Mouse (Mus musculus): ENCODE measurements around the gene Slc10a6. TPM values are rescaled to one million over a fixed set of nuclear protein-coding genes. Genes with fewer than 3 reads are reported as not detected.

Gene Slc10a6
- polyA plus RNA-seq, 1 experiment, result 1.4 TPM

GRCm38 (mm10) chr5:103622321-103622720, 6.9 kb downstream of the Slc10a6 start:
- 69% methylated on average over 5 of the region's 5 CpGs for WGBS

GRCm38 (mm10) chr5:103620301-103620973, 8.8 kb downstream of the Slc10a6 start:
- no peak for DNase-seq (ENCODE audit: low read depth, low spot score)
- WGBS, result 64% methylated on average over 12 of the region's 12 CpGs

More at GRCm38 (mm10) chr5:103622321-103622720, 6.9 kb downstream of the Slc10a6 start:
- DNase-seq (ENCODE audit: low read depth, low spot score), result no peak

- 79% methylated on average over 9 of the region's 9 CpGs for WGBS
- no peak for DNase-seq (ENCODE audit: low read depth, low spot score)
Observed at GRCm38 (mm10) chr5:103617191-103617590, 12.0 kb downstream of the Slc10a6 start.

- 83% methylated on average over 7 of the region's 7 CpGs for WGBS
- no peak for DNase-seq (ENCODE audit: low read depth, low spot score)
Observed at GRCm38 (mm10) chr5:103614356-103614755, 14.8 kb downstream of the Slc10a6 start.

- WGBS, result 77% methylated on average over 7 of the region's 7 CpGs
- DNase-seq (ENCODE audit: low read depth, low spot score), result no peak
Observed at GRCm38 (mm10) chr5:103612316-103612715, 16.9 kb downstream of the Slc10a6 start.

GRCm38 (mm10) chr5:103610856-103611472, 18.2 kb downstream of the Slc10a6 start:
- WGBS, result 80% methylated on average over 10 of the region's 10 CpGs
- DNase-seq (ENCODE audit: low read depth, low spot score), result no peak

GRCm38 (mm10) chr5:103610148-103610547, 19.1 kb downstream of the Slc10a6 start:
- WGBS, result 48% methylated on average over 5 of the region's 5 CpGs
- no peak for DNase-seq (ENCODE audit: low read depth, low spot score)

- 72% methylated on average over 7 of the region's 7 CpGs for WGBS
- DNase-seq (ENCODE audit: low read depth, low spot score), result no peak
Observed at GRCm38 (mm10) chr5:103605707-103606106, 23.5 kb downstream of the Slc10a6 start.

GRCm38 (mm10) chr5:103603115-103603893, 25.9 kb downstream of the Slc10a6 start:
- WGBS, result 79% methylated on average over 11 of the region's 11 CpGs
- DNase-seq (ENCODE audit: low read depth, low spot score), result no peak

- no peak for DNase-seq (ENCODE audit: low read depth, low spot score)
- WGBS, result 60% methylated on average over 5 of the region's 5 CpGs
Observed at GRCm38 (mm10) chr5:103598881-103599280, 30.3 kb downstream of the Slc10a6 start.

GRCm38 (mm10) chr5:103598264-103598663, 30.9 kb downstream of the Slc10a6 start:
- no peak for DNase-seq (ENCODE audit: low read depth, low spot score)
- whole genome bisulfite sequencing, result 77% methylated on average over 9 of the region's 9 CpGs

- DNase-seq (ENCODE audit: low read depth, low spot score), result no peak
- 73% methylated on average over 6 of the region's 6 CpGs for WGBS
Observed at GRCm38 (mm10) chr5:103597604-103598003, 31.6 kb downstream of the Slc10a6 start.

GRCm38 (mm10) chr5:103596467-103597146, 32.6 kb downstream of the Slc10a6 start:
- DNase-seq (ENCODE audit: low read depth, low spot score), result no peak
- 88% methylated on average over 14 of the region's 14 CpGs for WGBS

- WGBS, result 64% methylated on average over 13 of the region's 13 CpGs
- DNase-seq (ENCODE audit: low read depth, low spot score), result no peak
Observed at GRCm38 (mm10) chr5:103595394-103596226, 33.6 kb downstream of the Slc10a6 start.

GRCm38 (mm10) chr5:103593575-103593974, 35.6 kb downstream of the Slc10a6 start:
- no peak for DNase-seq (ENCODE audit: low read depth, low spot score)

GRCm38 (mm10) chr5:103592706-103593105, 36.5 kb downstream of the Slc10a6 start:
- no peak for DNase-seq (ENCODE audit: low read depth, low spot score)
- WGBS, result 20% methylated on average over 8 of the region's 8 CpGs

More at GRCm38 (mm10) chr5:103593575-103593974, 35.6 kb downstream of the Slc10a6 start:
- WGBS, result 86% methylated on average over 9 of the region's 9 CpGs

- DNase-seq (ENCODE audit: low read depth, low spot score), result no peak
- 54% methylated on average over 7 of the region's 7 CpGs for WGBS
Observed at GRCm38 (mm10) chr5:103591846-103592245, 37.4 kb downstream of the Slc10a6 start.

GRCm38 (mm10) chr5:103587219-103587618, 42.0 kb downstream of the Slc10a6 start:
- no peak for DNase-seq (ENCODE audit: low read depth, low spot score)
- WGBS, result 80% methylated on average over 7 of the region's 7 CpGs
